Mouse (Mus musculus) CH12.LX (cell line): ENCODE data around the gene Spns3. TPM values are rescaled to one million over a fixed set of nuclear protein-coding genes. Genes with fewer than 3 reads are reported as not detected.

Experiments used
- DNase-seq: peaks from one replicate; pipeline ENCODE4 v3.0.0-alpha.2; 2013; ENCODE audit errors: extremely low read depth
- H3K27ac ChIP-seq: 2 replicates; pipeline ENCODE4 v1.5.1; 2012; ENCODE audit warnings: low read depth, mild to moderate bottlenecking, control low read depth, moderate library complexity; ENCODE audit not compliant: insufficient read depth
- H3K27me3 ChIP-seq: replicated peaks from 2 replicates; pipeline ENCODE3; 2012; ENCODE audit warnings: inconsistent platforms
- H3K36me3 ChIP-seq, 2 experiments: replicated peaks in 1 of 2; 2 replicates each; pipeline versions ENCODE3 to v1.6.1; 2012; ENCODE audit warnings: inconsistent platforms in 1 of 2, low read length in 1 of 2, mild to moderate bottlenecking in 1 of 2, mixed read lengths in 1 of 2, moderate library complexity in 1 of 2; ENCODE audit not compliant: control insufficient read depth in 1 of 2, insufficient read depth in 1 of 2
- H3K4me1 ChIP-seq, 2 experiments: 2 replicates each; pipeline ENCODE4 v1.6.1; 2012; ENCODE audit warnings: inconsistent platforms in 1 of 2, moderate library complexity in 1 of 2; ENCODE audit not compliant: insufficient read depth in 2 of 2, control insufficient read depth in 1 of 2
- H3K4me2 ChIP-seq: 2 replicates; pipeline ENCODE4 v1.6.1; 2012; ENCODE audit warnings: low read depth, mild to moderate bottlenecking, control low read depth; ENCODE audit not compliant: poor library complexity, insufficient read depth, severe bottlenecking
- H3K4me3 ChIP-seq, 3 experiments: fragments of 150-350 bp in 1 of 3; sonication (generic) in 1 of 3; replicated peaks in 1 of 3; 2 replicates each; pipeline versions ENCODE3 to v1.5.1; 2011 to 2012; ENCODE audit warnings: low read depth in 2 of 3, low read length in 2 of 3, mild to moderate bottlenecking in 2 of 3, moderate library complexity in 2 of 3, control low read depth in 1 of 3, improper control_type of control experiment in 1 of 3, inconsistent platforms in 1 of 3, mixed read lengths in 1 of 3; ENCODE audit not compliant: poor library complexity in 1 of 3
- H3K79me2 ChIP-seq: replicated peaks from 2 replicates; pipeline ENCODE4 v1.6.1; 2012; ENCODE audit warnings: mild to moderate bottlenecking, moderate library complexity; ENCODE audit not compliant: control insufficient read depth, poor library complexity, insufficient read depth, severe bottlenecking; ENCODE audit errors: extremely low read depth
- H3K9ac ChIP-seq: 2 replicates; pipeline ENCODE4 v1.6.1; 2012; ENCODE audit warnings: low read depth, mild to moderate bottlenecking, control low read depth, moderate library complexity; ENCODE audit not compliant: insufficient read depth
- H3K9me3 ChIP-seq: replicated peaks from 2 replicates; pipeline ENCODE3; 2012; ENCODE audit warnings: low read length, inconsistent platforms, mixed read lengths
- BHLHE40 ChIP-seq: IDR thresholded peaks from 2 replicates; pipeline ENCODE4 v1.6.1; 2011; ENCODE audit warnings: mild to moderate bottlenecking, low read depth, low read length, improper control_type of control experiment
- CHD1 ChIP-seq: IDR thresholded peaks from 2 replicates; pipeline ENCODE4 v1.6.1; 2012; ENCODE audit warnings: low read depth, low read length, improper control_type of control experiment, inconsistent platforms
- CTCF ChIP-seq, 2 experiments: IDR thresholded peaks in 1 of 2; conservative IDR thresholded peaks in 1 of 2; 2 replicates each; pipeline ENCODE4 v1.5.1; 2011 to 2012; ENCODE audit warnings: low read depth in 2 of 2, low read length in 2 of 2, improper control_type of control experiment in 1 of 2, inconsistent platforms in 1 of 2, mild to moderate bottlenecking in 1 of 2, moderate library complexity in 1 of 2
- E2F4 ChIP-seq: IDR thresholded peaks from 2 replicates; pipeline ENCODE4 v1.6.1; 2011; ENCODE audit warnings: low read depth, low read length, improper control_type of control experiment; ENCODE audit not compliant: insufficient replicate concordance
- ELF1 ChIP-seq: IDR thresholded peaks from 2 replicates; pipeline ENCODE4 v1.6.1; 2014; ENCODE audit warnings: low read depth, mild to moderate bottlenecking, inconsistent platforms, low read length, improper control_type of control experiment
- EP300 ChIP-seq: IDR thresholded peaks from 2 replicates; pipeline ENCODE4 v1.6.1; 2011; ENCODE audit warnings: low read length, improper control_type of control experiment
- ETS1 ChIP-seq: conservative IDR thresholded peaks from 2 replicates; pipeline ENCODE4 v1.6.1; 2012; ENCODE audit warnings: low read depth, mild to moderate bottlenecking, inconsistent platforms, low read length, improper control_type of control experiment, moderate library complexity
- IRF4 ChIP-seq: IDR thresholded peaks from 2 replicates; pipeline ENCODE4 v1.6.1; 2014; ENCODE audit warnings: low read depth, mild to moderate bottlenecking, inconsistent platforms, low read length, improper control_type of control experiment
- JUND ChIP-seq: conservative IDR thresholded peaks from 2 replicates; pipeline ENCODE4 v1.6.1; 2011; ENCODE audit warnings: low read depth, low read length, improper control_type of control experiment
- KAT2A ChIP-seq: IDR thresholded peaks from 2 replicates; pipeline ENCODE4 v1.6.1; 2012; ENCODE audit warnings: low read length, improper control_type of control experiment, inconsistent platforms; ENCODE audit not compliant: insufficient replicate concordance
- MAX ChIP-seq: IDR thresholded peaks from 2 replicates; pipeline ENCODE4 v1.6.1; 2011; ENCODE audit warnings: low read length, improper control_type of control experiment
- MEF2A ChIP-seq: IDR thresholded peaks from 2 replicates; pipeline ENCODE4 v1.6.1; 2014; ENCODE audit warnings: low read depth, mild to moderate bottlenecking, inconsistent platforms, low read length, improper control_type of control experiment, borderline replicate concordance
- MXI1 ChIP-seq: IDR thresholded peaks from 2 replicates; pipeline ENCODE4 v1.6.1; 2011; ENCODE audit warnings: mild to moderate bottlenecking, low read depth, low read length, improper control_type of control experiment
- MYC ChIP-seq: IDR thresholded peaks from 2 replicates; pipeline ENCODE4 v1.6.1; 2011; ENCODE audit warnings: low read depth, mild to moderate bottlenecking, improper control_type of control experiment, low read length
- PAX5 ChIP-seq: IDR thresholded peaks from 2 replicates; pipeline ENCODE4 v1.6.1; 2012; ENCODE audit warnings: low read length, inconsistent platforms, mixed read lengths
- POLR2A ChIP-seq: IDR thresholded peaks from 2 replicates; pipeline ENCODE4 v1.6.1; 2011; ENCODE audit warnings: low read depth, mild to moderate bottlenecking, improper control_type of control experiment, low read length
- RAD21 ChIP-seq: IDR thresholded peaks from 2 replicates; pipeline ENCODE4 v1.6.1; 2011; ENCODE audit warnings: low read depth, mild to moderate bottlenecking, low read length, improper control_type of control experiment, moderate library complexity
- RCOR1 ChIP-seq: conservative IDR thresholded peaks from 2 replicates; pipeline ENCODE4 v1.6.1; 2012; ENCODE audit warnings: low read depth, mild to moderate bottlenecking, inconsistent platforms, low read length, improper control_type of control experiment
- TBP ChIP-seq: conservative IDR thresholded peaks from 2 replicates; pipeline ENCODE4 v1.6.1; 2011; ENCODE audit warnings: low read depth, low read length, improper control_type of control experiment
- TCF12 ChIP-seq: IDR thresholded peaks from 2 replicates; pipeline ENCODE4 v1.6.1; 2014; ENCODE audit warnings: low read depth, mild to moderate bottlenecking, inconsistent platforms, low read length, improper control_type of control experiment
- UBTF ChIP-seq: IDR thresholded peaks from 2 replicates; pipeline ENCODE4 v1.6.1; 2012; ENCODE audit warnings: low read depth, mild to moderate bottlenecking, inconsistent platforms, low read length, improper control_type of control experiment, moderate library complexity
- USF1 ChIP-seq: IDR thresholded peaks from 2 replicates; pipeline ENCODE4 v1.6.1; 2014; ENCODE audit warnings: low read depth, mild to moderate bottlenecking, inconsistent platforms, low read length, improper control_type of control experiment
- USF2 ChIP-seq: conservative IDR thresholded peaks from 2 replicates; pipeline ENCODE4 v1.6.1; 2011; ENCODE audit warnings: low read depth, low read length, improper control_type of control experiment
- ZNF384 ChIP-seq: IDR thresholded peaks from 2 replicates; pipeline ENCODE4 v1.6.1; 2012; ENCODE audit warnings: low read depth, low read length, improper control_type of control experiment, inconsistent platforms
- dilution Hi-C: fragments of 300-500 bp; cut with MboI; formaldehyde crosslinking; loops from 2 replicates; pipeline ENCODE4 v1.14.3; 2020; ENCODE audit warnings: low sequenced_read_pairs; ENCODE audit not compliant: extremely low pct_unique_long_range_greater_than_20kb, extremely low pct_ligation_motif_present
- in situ Hi-C: fragments of 300-500 bp; cut with MboI; formaldehyde crosslinking; loops from 3 replicates; pipeline ENCODE4 v1.14.3; 2019; ENCODE audit warnings: low sequenced_read_pairs, low pct_ligation_motif_present, low pct_unique_long_range_greater_than_20kb, mixed read lengths
- polyA plus RNA-seq: library from polyadenylated mRNA; unstranded; fragments of >175 nt; gene quantifications from 2 replicates; pipeline ENCODE4 v1.2.1, GENCODE M21; 2012; ENCODE audit warnings: low read depth; ENCODE audit not compliant: insufficient read length
- total RNA-seq, 2 experiments: library from RNA; depleted of rRNA; stranded (reverse); fragments of 300-350 nt in 1 of 2; fragments of >200 nt in 1 of 2; gene quantifications; 2 replicates each; pipeline ENCODE4 v1.2.3; 2012 to 2014

Spns3 gene
- total and polyA plus RNA-seq, 3 experiments, result 0.21 to 1.8 (median 1.0) TPM

DNA sequence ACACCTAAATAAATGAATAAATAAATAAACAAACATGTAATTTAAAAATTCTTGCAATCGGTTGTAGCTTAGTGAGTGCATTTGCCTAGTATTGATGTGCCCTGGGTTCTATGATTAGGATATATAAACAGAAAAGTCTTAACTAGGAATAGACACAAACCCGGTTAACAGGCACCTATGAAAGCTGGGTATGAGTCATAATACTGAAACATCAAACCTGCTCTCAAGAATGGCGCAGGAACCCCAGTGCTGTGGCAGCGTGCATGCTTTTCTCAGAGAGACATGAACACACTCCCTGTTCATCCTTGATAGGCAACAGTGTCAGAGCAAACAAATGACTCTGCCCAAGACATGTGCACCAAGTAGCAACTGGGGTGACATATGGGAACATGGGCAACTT, 47.5 kb upstream of the Spns3 start (continued):
- no peak for TF ChIP-seq USF1
- no peak for TF ChIP-seq TCF12
- TF ChIP-seq POLR2A, result no peak
- peak; percentile 93 for TF ChIP-seq JUND
- TF ChIP-seq TBP, result no peak
- no peak for TF ChIP-seq CTCF (conservative IDR thresholded peaks at IDR 0.05 in 1 of 2, IDR thresholded peaks at IDR 0.05 in 1 of 2; ENCODE audit: low read depth in 2 of 2, low read length in 2 of 2)
- peak; percentile 76; the same call in 1 of the 2 replicates for TF ChIP-seq MYC
- no peak for TF ChIP-seq USF2
- no peak for TF ChIP-seq UBTF
- 0 out of 2 replicates have a peak, but pooled peaks have one; percentile 55 for TF ChIP-seq RCOR1
- TF ChIP-seq E2F4, result no peak
- TF ChIP-seq IRF4, result peak; percentile 84

GRCm38 (mm10) chr11:72595010-72595737, 44.9 kb upstream of the Spns3 start:
- in situ Hi-C loops, result no loop called here
- no peaks in the 10 kb centered on the region for H3K9me3 ChIP-seq
- H3K36me3 ChIP-seq, result no peaks in the 10 kb centered on the region
- H3K27me3 ChIP-seq, result no peaks in the 10 kb centered on the region
- dilution Hi-C loops, result no loop called here
- DNase-seq, result peak; percentile 76
- H3K9ac ChIP-seq, result peak overlapping the region; percentile 42; the same call in 1 of the 2 replicates
- H3K27ac ChIP-seq, result peak overlapping the region; percentile 24; the same call in 1 of the 2 replicates
- H3K4me3 ChIP-seq, result no peak overlapping the region
- H3K4me1 ChIP-seq, result peaks cover 32 to 60% of the 10 kb centered on the region in 2 experiments
- no peaks in the 10 kb centered on the region for H3K79me2 ChIP-seq
- TF ChIP-seq TBP, result no peak; the same call in 1 of the 2 replicates
- peak; percentile 22; the same call in 1 of the 2 replicates for TF ChIP-seq ZNF384
- TF ChIP-seq EP300, result peak; percentile 21
- TF ChIP-seq MEF2A, result peak; percentile 8; the same call in 1 of the 2 replicates
- 0 out of 2 replicates have a peak, but pooled peaks have one; percentile 20 for TF ChIP-seq TCF12
- TF ChIP-seq ETS1, result peak; percentile 57
- no peak for TF ChIP-seq MXI1
- peak; percentile 14; the same call in 1 of the 2 replicates for TF ChIP-seq JUND
- peak; percentile 62 for TF ChIP-seq MAX
- TF ChIP-seq KAT2A, result 0 out of 2 replicates have a peak, but pooled peaks have one; percentile 33
- no peak for TF ChIP-seq PAX5
- no peak for TF ChIP-seq RAD21
- peak; percentile 39; the same call in 1 of the 2 replicates for TF ChIP-seq IRF4
- TF ChIP-seq BHLHE40, result peak; percentile 79
- TF ChIP-seq ELF1, result peak; percentile 81
- TF ChIP-seq MYC, result peak; percentile 12; the same call in 1 of the 2 replicates
- TF ChIP-seq CHD1, result no peak
- TF ChIP-seq, all 38 proteins: peak for 12
- peak overlapping the region; percentile 8 for H3K4me2 ChIP-seq
